Mouse (Mus musculus) heart, postnatal 25 days (tissue): ENCODE data around the gene Cdkl5. TPM values are rescaled to one million over a fixed set of nuclear protein-coding genes. Genes with fewer than 3 reads are reported as not detected.
"Not testable (repeated sequence)": the region's sequence is repeated elsewhere in the genome, so short reads cannot be mapped to it uniquely, and the experiment has no call there.

Source experiments
- DNase-seq: peaks from one replicate; pipeline ENCODE4 v3.0.0; 2022; ENCODE audit warnings: low spot score
- intact Hi-C: fragments of 180-260 bp; cut with DNase I; formaldehyde crosslinking; loops from one replicate; pipeline ENCODE4 v1.15.1; 2025
- total RNA-seq, 2 experiments: library from RNA; stranded (reverse); gene quantifications; 2 replicates each; pipeline ENCODE4 v1.2.3; 2021

Cdkl5 gene
- total RNA-seq, 2 experiments from 2014 or later: 5.6 to 6.6 TPM

DNA sequence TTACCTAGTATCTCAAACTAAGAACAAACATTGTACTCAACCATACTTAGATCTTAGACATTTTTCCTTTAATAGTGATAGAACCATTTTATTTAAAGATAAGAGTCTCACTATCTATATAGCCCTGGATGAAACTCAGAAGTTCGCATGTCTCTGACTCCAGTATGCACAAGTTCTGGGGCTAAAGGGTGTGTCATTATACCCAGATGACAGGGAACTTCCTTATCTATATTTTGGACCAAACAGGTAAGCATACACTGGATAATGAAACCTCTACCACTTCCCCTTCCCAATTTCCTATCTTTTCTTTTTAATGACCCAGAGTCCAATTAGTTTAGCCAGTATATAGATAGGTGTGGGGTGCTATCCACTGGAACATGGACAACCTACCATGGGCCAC lies 65.6 kb downstream of the Cdkl5 start:
- no peak for DNase-seq
- intact Hi-C loops: no loop called here

DNA sequence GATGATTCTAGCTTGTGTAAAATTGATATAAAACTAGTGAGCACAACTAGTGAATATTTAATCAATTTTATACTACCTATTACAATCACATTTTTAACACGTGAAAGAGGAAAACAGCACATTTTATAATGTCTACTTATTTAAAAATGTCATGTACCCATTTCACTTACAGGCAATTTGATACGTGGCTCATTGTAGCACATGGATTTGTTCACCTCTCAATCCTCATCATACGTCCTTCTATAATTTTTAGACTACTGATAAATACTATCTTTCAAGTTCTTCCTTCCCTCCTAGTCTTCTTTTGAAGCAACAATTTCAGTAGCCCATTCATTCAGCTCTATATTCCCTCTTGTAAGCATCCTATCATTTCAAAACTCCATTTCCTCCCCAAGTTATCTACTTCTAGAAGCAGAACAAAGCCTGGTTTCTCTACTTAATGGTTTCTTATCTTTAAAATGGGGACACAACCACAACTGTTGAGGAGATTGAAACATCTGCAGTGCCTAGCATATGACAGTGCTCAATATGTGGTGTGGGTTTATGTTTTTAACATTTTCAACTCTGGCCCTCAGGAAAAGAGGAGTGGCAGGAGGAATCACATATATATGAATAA lies 75.4 kb downstream of the Cdkl5 start:
- DNase-seq: no peak
- intact Hi-C loops: no loop called here

DNA sequence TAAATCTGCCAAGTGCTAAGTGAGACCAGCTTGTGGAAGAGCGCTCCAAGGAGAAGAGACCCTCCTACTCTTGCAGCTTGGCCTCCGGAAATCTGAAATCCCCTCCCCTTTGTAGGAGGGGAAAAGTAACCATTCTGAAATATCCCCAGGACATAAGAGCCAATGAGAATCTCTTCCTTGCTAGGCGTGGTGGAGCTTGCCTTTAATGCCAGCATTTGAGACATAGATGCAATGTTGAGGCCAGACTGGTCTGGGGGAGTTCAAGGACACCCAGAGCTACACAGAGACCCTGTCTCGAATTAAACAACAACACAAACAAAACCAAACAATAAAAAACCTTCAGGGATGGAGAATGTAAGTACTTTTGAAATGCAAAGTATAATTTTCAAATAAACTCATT lies 87.6 kb downstream of the Cdkl5 start, which contains the start of gene Gja6:
Gja6 (minus strand) TSS at position 101 of the 400 bp plus-strand sequence.
- no peak for DNase-seq
- intact Hi-C loops: no loop called here

DNA sequence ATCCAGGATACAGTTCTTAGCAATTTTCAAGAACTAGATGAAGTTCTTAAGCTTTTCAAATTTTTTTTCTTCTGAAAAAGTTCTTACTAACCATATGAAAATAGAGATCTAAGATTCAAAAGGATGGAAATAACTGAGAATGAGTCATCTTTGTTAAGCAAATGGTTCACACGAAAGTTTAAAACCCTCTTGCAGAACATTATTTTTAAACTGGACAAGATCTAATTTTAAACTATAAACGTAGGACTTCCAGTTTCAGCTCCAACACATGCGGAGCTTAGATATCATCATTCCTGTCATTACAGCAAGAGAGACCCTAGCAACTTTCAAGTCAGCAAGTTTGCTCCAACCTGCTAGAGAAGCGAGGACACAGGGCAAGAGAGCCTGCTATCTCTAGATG lies 88.0 kb downstream of the Cdkl5 start:
- no peak for DNase-seq
- intact Hi-C loops: no loop called here

DNA sequence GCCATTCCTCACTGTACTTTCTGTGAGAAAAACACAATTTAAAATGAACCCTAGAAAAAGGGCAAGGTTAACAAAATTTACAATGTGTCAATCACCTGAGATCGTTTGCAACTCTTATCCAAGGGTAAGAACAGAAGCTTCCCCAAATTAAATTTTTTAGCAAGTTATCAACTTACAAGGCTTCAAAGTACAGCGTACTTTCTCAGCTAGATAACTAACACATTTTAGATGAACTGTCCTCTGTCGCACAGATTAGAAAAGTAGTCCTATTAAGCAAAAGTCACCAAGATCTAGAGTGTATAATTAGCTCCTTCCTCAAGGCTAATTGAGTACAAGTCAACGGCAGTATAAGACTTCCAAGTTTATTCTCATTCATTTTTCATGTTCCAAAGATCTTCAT lies 88.6 kb downstream of the Cdkl5 start:
- intact Hi-C loops: no loop called here
- DNase-seq: no peak

DNA sequence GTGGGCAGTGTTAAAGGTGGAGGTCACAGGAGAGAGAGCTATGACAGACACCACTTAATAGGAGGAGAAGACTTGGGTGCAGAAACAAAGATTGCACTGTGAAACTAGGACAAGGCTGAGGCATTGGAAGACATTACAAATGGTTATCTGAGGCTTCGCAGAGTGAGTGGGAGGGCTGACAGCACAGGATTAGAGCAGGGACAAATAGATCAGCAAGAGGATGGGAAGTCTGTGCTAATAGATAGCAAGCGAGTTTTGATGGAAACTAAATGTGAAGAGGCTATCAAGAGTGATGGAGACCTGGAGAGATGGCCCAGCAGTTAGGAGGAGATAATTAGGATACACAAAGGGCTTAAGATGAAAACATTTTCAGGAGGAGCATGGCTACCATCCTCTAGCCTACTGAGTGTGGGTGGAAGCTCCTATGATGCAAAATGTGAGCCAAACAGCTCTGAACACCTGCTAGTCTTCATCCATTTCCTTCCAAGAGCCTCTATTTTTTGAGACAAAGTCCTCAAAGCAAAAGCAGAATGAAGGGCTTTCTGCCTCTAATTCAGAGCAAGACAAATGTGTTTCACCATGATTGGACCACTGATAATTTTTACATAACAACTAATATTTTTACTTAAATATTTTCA lies 89.3 kb downstream of the Cdkl5 start:
- intact Hi-C loops: no loop called here
- no peak for DNase-seq

DNA sequence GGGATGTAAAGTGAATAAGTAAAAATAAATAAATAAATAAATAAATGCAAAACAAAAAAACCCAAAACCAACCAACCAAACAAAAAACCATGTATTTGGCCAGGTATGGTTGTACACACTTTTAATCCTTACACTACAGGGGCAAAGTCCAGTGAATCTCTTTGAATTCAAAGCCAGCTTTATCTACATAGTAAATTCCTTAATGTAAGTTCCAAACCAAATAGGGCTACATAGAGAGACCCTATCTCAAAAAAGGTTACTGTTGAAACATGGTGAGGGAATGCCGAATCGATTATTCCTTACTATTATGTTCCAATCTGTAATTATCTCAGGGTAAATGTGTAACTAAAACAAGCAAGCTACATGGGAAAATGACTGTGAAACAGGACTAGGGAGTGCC lies 93.4 kb downstream of the Cdkl5 start:
- DNase-seq: no peak
- intact Hi-C loops: no loop called here

DNA sequence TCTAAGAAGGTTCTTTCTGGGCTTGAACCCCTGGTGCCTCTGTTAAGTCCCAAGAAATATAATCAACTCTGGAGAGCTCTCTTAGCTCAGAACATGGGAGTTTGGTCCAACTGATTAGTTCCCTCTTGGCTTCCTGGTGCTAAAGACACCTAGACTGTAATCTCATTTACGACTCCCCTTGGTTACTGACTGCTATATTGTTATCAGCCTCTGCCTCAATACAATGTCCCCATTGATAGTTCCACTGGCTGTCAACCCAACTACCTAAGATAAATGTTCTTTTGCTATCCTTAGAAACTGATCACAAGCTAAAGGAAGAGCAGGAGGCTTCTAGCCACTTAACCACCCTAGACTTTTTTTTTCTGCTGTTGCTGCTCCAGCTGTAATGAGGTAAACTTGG lies 102.4 kb downstream of the Cdkl5 start:
- no peak for DNase-seq
- intact Hi-C loops: no loop called here

DNA sequence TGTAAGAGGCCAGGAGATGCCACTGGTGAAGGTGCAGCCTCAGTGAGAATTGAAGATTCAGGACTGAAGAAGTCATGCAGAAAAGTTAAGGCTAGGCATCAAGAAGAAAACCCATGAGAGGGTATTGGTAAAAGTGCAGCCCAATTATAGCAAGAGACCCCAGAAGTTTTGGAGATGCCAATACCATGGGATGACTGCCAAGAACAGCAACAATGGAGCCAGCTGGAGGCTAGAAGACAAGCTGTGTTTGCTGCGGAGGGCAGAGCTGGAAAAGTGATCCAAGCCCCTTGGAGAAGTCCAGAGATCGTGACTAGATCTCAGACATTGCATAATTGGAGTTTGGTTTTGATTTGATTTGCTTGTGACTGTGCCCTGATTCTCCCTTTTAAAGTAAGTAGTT lies 108.2 kb downstream of the Cdkl5 start:
- no peak for DNase-seq
- intact Hi-C loops: no loop called here

DNA sequence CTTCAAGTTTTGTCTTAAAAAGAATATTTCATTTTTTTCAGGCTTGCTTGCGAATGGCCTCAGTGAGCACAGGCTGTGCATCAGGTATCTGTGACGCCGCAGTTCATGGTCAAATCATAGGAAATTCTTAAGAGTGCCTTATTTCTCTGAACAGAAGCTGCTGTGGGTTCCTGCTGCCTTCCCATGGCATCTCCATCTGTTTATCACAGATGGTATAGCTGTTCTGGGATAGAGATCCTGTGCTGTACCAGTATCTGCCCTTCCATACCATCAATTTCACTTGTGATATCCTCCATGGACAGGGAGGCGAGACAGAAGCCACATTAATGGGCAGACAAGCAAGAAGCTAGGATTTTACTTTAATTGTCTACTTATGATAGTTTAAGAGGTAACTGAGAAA lies 127.9 kb downstream of the Cdkl5 start:
- DNase-seq: no peak

DNA sequence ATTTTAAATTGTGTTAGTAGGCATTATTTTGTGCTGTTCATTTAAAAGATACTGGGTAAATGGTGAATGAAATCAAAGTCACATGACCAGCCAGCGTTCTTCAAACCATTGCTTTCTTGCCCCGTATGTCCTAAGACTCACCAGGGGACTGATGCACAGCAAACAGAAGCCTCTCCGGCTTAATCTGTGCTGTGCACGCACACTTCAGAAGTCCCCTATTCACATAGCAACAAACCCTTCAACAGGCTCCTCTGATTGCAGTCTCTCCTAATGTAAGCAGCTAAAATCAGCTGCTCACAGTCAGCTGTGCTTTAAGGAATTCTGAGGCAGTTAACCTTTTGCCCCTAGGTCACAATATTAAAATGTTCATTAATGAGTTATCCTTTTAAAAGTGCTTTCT lies 129.5 kb downstream of the Cdkl5 start:
- no peak for DNase-seq
- intact Hi-C loops: no loop called here

More for the DNA sequence above, 127.9 kb downstream of the Cdkl5 start:
- intact Hi-C loops: no loop called here

DNA sequence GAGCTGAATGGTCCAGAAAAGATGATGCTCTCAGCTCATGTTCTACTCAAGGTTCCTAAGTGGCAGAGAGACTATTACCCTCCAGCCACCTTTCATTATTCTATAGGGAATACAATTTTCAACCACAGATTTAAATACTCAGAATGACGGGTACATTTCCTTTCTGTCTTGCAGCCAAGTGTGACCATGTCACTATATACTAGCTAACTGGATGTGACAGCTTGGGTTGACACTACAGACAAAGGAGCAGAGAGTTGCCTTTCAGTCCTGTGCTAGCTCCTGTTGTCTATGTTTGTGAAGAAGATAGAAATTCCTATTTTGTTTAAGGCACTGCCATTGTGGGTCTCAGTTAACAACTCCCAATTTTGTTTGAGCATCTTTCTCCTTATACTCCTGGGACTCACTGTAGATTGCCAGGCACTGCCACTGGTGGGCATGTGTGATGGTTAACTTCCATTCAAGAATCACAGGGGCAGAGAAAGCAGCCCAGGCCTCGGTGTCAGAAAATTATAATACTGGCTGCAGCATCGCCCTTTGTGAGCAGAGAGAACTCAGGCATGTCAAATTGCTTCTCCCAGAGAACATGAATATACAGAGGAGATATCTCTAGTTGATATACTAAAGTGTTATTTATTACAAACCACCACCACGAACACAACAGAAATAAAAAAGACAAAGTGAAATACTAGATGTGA lies 130.7 kb downstream of the Cdkl5 start:
- DNase-seq: no peak
- intact Hi-C loops: no loop called here

DNA sequence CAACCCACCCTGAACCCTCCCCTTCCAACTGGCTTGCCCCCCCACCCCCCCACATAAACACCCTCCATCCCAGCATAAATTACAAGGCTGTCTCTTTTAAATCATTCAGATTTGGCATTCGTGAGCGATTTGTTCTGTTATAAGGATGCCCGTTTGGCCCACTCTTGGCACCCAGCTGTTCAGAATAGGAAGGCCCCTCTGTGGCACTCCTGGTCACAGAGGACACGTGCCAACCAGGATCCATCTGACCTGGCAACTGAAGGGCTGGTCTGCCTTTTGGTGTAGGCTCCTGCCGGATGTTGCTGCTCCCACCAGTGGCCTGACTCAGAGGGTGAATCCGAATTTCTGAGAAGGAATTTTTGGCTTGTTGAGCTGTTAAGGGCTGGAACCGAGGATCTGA lies 186.3 kb downstream of the Cdkl5 start:
- DNase-seq: no peak
- intact Hi-C loops: no loop called here

DNA sequence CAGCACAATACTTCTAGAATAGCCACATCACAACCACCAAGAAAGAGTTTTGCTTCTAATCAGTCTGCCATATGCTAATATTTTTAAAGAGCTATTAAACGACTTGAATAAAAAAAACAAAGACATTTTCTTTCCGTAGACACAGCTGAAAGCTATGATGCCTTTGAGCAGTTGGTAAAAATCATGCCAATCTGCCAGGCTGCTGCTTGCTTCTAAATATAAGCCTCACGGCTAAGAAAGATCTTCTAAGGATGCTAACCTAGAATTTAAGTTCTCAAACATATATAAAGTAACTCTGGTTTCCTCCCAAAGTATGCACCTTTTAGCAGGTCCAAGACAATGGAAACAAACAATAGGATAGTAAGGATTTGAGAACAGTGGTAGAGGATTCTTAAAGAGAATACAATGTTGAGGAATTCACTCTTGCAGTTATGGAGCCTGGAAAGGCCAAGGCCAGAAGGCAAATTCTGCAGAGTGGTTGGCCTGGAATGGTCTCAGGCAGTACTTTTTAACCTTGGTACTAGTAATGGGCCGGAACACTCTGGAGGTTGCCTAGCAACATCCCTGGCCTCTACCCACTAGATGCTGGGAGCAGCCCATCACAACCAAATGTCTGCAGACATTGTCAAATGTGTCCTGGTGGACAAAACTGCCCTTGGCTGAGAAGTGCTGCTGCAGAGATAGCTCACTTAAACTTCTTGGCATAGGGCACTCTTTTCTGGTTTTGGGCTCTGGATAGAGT lies 189.9 kb downstream of the Cdkl5 start:
- DNase-seq: no peak
- intact Hi-C loops: no loop called here

DNA sequence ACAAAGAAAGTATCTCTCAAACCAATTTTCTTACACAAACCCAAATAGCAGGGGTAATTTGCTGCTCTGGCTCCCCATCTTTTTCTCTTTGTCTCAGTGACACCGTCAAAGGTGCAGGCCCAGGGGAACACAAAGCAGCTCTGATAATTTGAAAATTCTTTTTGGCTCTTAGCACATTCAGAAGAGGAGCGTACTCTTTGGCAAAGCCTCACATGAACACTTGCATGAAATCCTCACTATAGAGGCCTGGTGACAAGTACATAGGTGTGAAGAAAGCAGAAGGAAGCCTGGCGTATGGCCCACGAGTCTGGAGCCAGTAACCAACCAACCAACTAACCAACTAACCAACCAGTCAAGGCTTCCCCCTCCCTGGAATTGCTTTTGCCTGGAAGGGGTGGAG lies 199.6 kb downstream of the Cdkl5 start:
- no peak for DNase-seq
- intact Hi-C loops: no loop called here

DNA sequence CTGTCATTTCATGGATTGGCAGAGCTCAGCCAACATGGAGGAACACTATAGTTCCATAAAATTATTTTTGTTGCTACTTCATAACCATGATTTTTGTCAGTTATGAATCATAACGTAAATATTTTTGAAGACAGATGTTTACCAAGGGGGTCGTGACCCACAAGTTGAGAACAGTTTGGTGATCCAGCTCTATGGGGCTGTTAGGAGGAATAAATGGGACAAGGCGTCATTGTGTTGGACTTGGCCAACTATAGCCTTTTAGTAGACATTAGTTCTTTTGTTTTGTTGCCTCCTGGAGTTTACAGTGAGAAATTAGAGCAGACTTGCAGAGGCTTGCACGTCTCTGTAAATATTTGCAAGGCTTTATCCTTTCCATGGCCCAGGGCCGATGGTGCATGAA lies 212.2 kb downstream of the Cdkl5 start:
- DNase-seq: no peak
- intact Hi-C loops: no loop called here

DNA sequence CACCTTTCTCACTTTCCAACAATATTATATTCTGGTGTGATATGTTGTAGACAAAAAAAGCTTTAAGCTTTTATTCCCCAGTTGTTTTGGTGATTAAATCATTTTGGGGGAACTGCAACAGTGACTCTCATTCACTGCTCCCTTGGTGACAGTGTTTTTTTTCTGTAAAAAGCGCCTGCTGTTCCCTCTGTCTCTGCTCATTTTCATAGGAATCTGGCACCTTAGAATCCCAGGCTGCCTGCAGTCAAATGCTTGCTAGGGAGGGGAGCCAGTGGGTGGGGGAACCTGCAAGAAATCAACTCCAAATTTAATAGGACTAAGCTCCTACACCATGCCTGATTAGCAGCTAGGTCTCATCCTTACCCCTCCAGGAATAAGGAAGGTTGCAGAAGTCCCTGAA lies 221.5 kb downstream of the Cdkl5 start:
- DNase-seq: no peak
- intact Hi-C loops: no loop called here

DNA sequence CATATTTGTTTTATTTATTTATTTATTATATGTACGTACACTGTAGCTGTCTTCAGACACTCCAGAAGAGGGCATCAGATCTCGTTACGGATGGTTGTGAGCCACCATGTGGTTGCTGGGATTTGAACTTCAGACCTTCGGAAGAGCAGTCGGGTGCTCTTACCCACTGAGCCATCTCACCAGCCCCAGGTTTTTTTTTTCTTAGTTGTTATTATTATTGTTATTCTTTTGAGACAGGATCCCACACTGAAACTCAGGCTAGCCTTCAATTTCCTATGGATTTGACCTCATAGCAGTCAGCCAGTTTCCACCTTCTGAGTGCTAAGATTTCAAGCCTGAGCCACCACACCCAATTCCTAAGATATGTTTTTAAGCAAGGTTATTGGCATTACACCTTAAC lies 224.9 kb downstream of the Cdkl5 start:
- DNase-seq: not testable (repeated sequence)
- intact Hi-C loops: loop anchor here (5.0 to 10.0 kb wide), 3 partner anchors 165 to 635 kb away; partner anchors contain the start of gene Pdha1

DNA sequence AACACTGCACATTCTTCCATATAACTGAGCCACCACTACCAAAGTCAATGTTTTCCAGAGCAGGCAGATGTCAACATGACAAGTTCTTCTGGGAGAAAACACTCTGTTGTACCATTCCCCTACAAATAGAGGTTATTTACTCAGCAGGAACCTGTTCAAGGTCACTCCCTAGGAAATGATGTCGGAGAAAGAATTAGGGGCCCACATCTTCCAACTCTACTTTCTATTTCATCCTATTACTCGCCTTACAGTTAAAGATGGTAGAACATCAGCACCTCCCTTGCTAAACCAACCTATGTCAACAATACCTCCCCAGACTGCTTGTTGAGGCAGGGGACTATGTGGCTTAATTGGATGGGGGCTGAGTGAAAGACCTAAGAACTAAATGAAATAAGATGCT lies 226.8 kb downstream of the Cdkl5 start, which contains the start of gene Rs1:
Rs1 (plus strand) TSS at position 301 of the 400 bp plus-strand sequence.
- intact Hi-C loops: loop anchor here (5.0 to 10.0 kb wide), 3 partner anchors 163 to 633 kb away; partner anchors contain the start of gene Pdha1
- no peak for DNase-seq

DNA sequence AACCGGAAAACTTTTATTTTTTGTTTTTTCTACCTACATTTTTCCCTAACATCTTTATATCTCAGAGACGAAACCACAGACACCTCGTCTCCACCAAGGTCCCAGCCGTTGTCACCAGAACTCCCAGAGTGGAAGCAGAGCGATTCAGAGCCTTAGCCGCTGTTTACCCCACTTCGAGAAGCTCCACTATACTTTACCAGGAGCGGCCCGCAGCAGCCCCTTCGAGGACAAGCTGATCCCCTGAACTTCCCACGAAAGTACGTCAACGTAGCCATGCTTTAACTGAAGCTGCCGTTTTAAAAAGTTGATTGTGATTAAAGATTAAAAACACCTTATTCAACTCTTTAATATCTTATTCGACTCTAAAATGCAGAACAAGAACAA lies 228.3 kb downstream of the Cdkl5 start:
- intact Hi-C loops: loop anchor here (5.0 to 10.0 kb wide), 3 partner anchors 161 to 631 kb away; partner anchors contain the start of gene Pdha1

More for the DNA sequence above, 228.3 kb downstream of the Cdkl5 start:
- DNase-seq: no peak
